Mouse (Mus musculus) lung, embryonic 14.5 days (tissue): ENCODE measurements around the gene Saxo1. TPM values are rescaled to one million over a fixed set of nuclear protein-coding genes. Genes with fewer than 3 reads are reported as not detected.
A peak's percentile ranks its signal among the peaks of the same experiment; 100 is the strongest.

Source experiments
- ATAC-seq: fragments of 200-750 bp; cut with Nextera tagmentation; 2 replicates; pipeline ENCODE4 v1.8.0; 2017; ENCODE audit warnings: mild to moderate bottlenecking, moderate TSS enrichment, moderate library complexity; ENCODE audit not compliant: insufficient read depth
- DNase-seq: peaks from one replicate; pipeline ENCODE4 v3.0.0-alpha.2; 2015
- H3K27ac ChIP-seq: fragments of 300-500 bp; sonication (generic); 2 replicates; pipeline ENCODE4 v1.5.1; 2014; ENCODE audit warnings: low read depth, mild to moderate bottlenecking, moderate library complexity
- H3K27me3 ChIP-seq: fragments of 300-500 bp; sonication (generic); 2 replicates; pipeline ENCODE4 v1.6.1; 2014; ENCODE audit warnings: low read length, control low read depth; ENCODE audit not compliant: insufficient read depth
- H3K36me3 ChIP-seq: fragments of 300-500 bp; sonication (generic); 2 replicates; pipeline ENCODE4 v1.6.1; 2014; ENCODE audit warnings: control low read depth; ENCODE audit not compliant: insufficient read depth
- H3K4me1 ChIP-seq: fragments of 300-500 bp; sonication (generic); 2 replicates; pipeline ENCODE4 v1.6.1; 2014; ENCODE audit warnings: antibody characterized with exemption, control low read depth; ENCODE audit not compliant: insufficient read depth
- H3K4me2 ChIP-seq: fragments of 300-500 bp; sonication (generic); 2 replicates; pipeline ENCODE4 v1.6.1; 2014; ENCODE audit warnings: mild to moderate bottlenecking
- H3K4me3 ChIP-seq: fragments of 300-500 bp; sonication (generic); 2 replicates; pipeline ENCODE4 v1.5.1; 2014; ENCODE audit warnings: low read depth, low read length
- H3K9ac ChIP-seq: fragments of 300-500 bp; sonication (generic); 2 replicates; pipeline ENCODE4 v1.6.1; 2014
- H3K9me3 ChIP-seq: fragments of 300-500 bp; sonication (generic); 2 replicates; pipeline ENCODE4 v1.6.1; 2016; ENCODE audit warnings: low read depth, low read length, control low read depth
- CTCF ChIP-seq: IDR thresholded peaks from 2 replicates; pipeline ENCODE4 v1.5.1; 2016; ENCODE audit warnings: antibody characterized with exemption, low read depth
- WGBS: fragments of 180-500 bp; shearing (Covaris S2); extraction: QIAGEN DNeasy Blood & Tissue Kit; methylation state at CpG from one replicate; pipeline ENCODE4 v1.1.7; 2014; 5-methylcytosine and 5-hydroxymethylcytosine counted together
- polyA plus RNA-seq: library from polyadenylated mRNA; unstranded; fragments of >200 nt; fragmentation: Nextera tagmentation; extraction: Ambion mirVana; gene quantifications from 2 replicates; pipeline ENCODE4 v1.2.1, GENCODE M21; 2014

Saxo1 gene
- polyA plus RNA-seq, 1 experiment from 2014 or later = not detected

DNA sequence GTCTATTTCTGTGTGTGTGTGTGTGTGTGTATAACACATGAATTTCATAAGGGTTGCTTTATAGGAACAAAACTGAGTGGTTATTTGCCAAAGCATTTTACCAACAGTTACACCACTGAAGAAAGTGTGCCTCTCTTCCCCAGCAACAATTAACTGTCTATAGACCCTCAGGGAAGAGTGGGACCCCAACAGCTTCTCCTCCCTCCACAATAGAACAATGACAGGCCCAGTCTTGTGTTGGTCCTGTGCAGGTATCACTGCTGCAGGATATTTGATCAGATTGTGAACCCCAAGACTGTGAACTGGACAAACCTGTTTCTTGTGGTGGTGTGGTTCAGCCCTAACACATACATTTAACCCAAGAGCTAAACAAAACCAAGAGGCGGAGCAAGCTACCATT lies 58.6 kb downstream of the Saxo1 start:
- no peak for DNase-seq
- no peak overlapping the region for H3K4me2 ChIP-seq

DNA sequence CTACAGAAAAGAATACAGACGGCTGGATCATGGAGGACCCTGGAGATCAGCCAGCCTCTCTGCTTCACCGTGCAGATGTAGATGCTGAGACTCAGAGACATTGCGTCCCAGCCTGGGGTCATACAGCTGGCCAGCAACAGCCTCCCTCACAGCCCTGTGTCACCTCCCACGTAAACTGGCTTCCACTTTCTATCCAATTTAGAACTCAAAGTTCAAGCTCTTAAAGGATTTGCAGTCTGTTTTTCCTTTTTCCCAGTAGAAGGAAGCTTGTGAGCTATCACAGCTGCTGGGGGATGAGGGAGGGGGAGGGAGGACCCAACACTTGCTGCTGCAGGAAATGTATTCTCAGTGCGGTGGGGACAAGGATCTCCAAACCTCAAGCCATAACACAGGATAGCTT lies 59.4 kb downstream of the Saxo1 start:
- 37% methylated on average over 5 of the region's 5 CpGs for WGBS
- Histone ChIP-seq H3K27ac (no peak overlapping the region), H3K4me2 (no peak overlapping the region), H3K4me1 (no peaks in the 10 kb centered on the region), H3K4me3 (no peak overlapping the region), H3K9me3 (no peaks in the 10 kb centered on the region), H3K27me3 (no peaks in the 10 kb centered on the region), H3K9ac (no peak overlapping the region), H3K36me3 (no peaks in the 10 kb centered on the region)
- TF ChIP-seq CTCF = no peak
- ATAC-seq = peak; percentile 95
- DNase-seq = peak; percentile 81

More for the DNA sequence above, 58.6 kb downstream of the Saxo1 start:
- no peaks in the 10 kb centered on the region for H3K4me1 ChIP-seq
- H3K27me3 ChIP-seq = no peaks in the 10 kb centered on the region
- H3K27ac ChIP-seq = no peak overlapping the region
- ATAC-seq = no peak
- no peak for TF ChIP-seq CTCF
- H3K4me3 ChIP-seq = no peak overlapping the region
- H3K9me3 ChIP-seq = no peaks in the 10 kb centered on the region
- 95% methylated on average over 1 of the region's 1 CpGs for WGBS
- no peak overlapping the region for H3K9ac ChIP-seq
- no peaks in the 10 kb centered on the region for H3K36me3 ChIP-seq

DNA sequence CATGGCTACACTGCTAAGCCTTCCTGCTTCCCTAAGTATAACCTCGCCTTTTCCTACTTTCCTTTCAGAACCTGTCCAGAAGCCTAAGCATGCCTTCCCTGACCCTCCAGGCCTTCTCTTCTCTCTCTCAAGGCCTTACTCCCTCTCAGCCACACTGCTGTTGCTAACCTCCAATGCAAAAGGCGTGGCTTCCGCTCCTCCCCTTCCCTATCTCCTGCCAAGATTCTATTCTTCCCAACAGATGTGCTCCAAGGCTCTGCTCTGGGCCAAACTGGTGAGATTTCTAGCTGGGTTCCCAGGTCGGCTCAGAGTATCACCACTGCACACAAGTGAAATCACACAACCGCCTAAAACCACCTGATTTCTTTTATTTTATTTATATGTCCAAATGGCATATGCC lies 69.0 kb downstream of the Saxo1 start:
- TF ChIP-seq CTCF = no peak
- H3K27ac ChIP-seq = no peak overlapping the region
- no peaks in the 10 kb centered on the region for H3K4me1 ChIP-seq
- H3K4me2 ChIP-seq = no peak overlapping the region
- WGBS = 74% methylated on average over 5 of the region's 5 CpGs
- no peaks in the 10 kb centered on the region for H3K27me3 ChIP-seq
- no peak overlapping the region for H3K4me3 ChIP-seq
- no peak overlapping the region for H3K9ac ChIP-seq
- H3K36me3 ChIP-seq = no peaks in the 10 kb centered on the region
- ATAC-seq (no peak; the same call in 1 of the 2 replicates), DNase-seq (peak; percentile 41)
- no peaks in the 10 kb centered on the region for H3K9me3 ChIP-seq

DNA sequence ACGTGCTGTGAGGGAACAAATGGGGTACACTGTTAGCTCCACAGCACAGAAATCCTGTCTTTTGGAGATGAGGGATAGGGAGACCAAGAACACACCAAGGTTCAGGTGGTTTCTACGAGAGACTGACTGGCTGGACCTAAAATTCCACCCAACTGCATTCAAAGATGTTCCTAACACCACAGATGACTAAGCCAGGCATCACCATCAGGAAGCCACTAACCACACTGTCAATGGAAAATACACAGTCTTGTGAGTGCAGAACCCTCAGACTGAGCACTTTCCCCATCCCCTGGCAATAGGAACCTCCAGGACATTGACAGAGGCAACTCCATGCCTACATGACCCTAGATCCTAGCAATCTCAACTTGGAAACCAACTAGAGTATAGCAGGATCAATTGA lies 71.2 kb downstream of the Saxo1 start:
- WGBS = 76% methylated on average over 2 of the region's 2 CpGs
- no peak overlapping the region for H3K27ac ChIP-seq

DNA sequence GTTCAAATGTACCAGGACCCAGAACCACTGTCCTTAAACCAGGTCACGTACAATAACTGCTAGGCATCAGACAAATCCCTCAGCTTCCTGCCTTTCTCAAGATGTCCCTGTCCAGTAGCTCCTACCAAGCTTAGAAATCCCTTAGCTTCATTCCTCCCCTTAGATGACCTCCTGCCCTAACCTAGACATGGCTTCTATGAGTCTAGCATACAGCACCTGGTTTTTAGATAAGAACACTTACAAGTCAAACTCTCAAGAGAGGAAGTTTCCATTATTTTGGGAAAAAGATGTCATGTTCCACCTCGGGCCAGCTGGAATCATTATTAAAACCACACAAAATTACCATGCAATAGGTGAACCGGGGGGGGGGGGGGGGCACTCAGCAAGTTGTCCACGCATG lies 71.6 kb downstream of the Saxo1 start:
- no peaks in the 10 kb centered on the region for H3K9me3 ChIP-seq
- no peak overlapping the region for H3K27ac ChIP-seq
- H3K27me3 ChIP-seq = no peaks in the 10 kb centered on the region
- H3K9ac ChIP-seq = no peak overlapping the region
- H3K36me3 ChIP-seq = no peaks in the 10 kb centered on the region
- ATAC-seq (no peak), DNase-seq (no peak)
- 82% methylated on average over 4 of the region's 4 CpGs for WGBS
- no peak for TF ChIP-seq CTCF
- no peaks in the 10 kb centered on the region for H3K4me1 ChIP-seq
- H3K4me3 ChIP-seq = no peak overlapping the region
- no peak overlapping the region for H3K4me2 ChIP-seq

More for the DNA sequence above, 71.2 kb downstream of the Saxo1 start:
- Histone ChIP-seq H3K4me1 (no peaks in the 10 kb centered on the region), H3K4me3 (no peak overlapping the region), H3K9ac (no peak overlapping the region), H3K27me3 (no peaks in the 10 kb centered on the region), H3K4me2 (no peak overlapping the region), H3K9me3 (no peaks in the 10 kb centered on the region), H3K36me3 (no peaks in the 10 kb centered on the region)
- DNase-seq = no peak
- TF ChIP-seq CTCF = no peak
- ATAC-seq = no peak

DNA sequence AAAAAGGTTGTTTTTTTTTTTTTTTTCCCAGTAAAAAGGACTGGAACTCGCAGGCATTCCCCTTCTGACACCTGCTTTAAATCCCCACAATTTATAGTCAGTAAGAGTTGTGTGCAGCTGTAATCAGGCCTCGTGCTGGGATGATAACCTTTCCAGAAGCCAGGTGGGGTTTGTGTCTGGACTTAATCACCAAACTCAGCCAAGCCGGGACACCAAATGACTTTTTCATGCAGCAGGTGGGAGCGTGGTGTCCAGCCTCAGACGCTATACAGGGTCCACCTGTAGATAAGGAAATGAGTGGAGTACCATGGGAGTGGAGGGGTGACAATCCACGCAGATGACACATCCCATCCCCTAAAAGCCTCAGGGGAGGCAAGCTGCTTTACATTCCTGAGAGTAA lies 73.1 kb downstream of the Saxo1 start:
- Histone ChIP-seq H3K4me1 (no peaks in the 10 kb centered on the region), H3K27me3 (no peaks in the 10 kb centered on the region), H3K9ac (no peak overlapping the region), H3K36me3 (no peaks in the 10 kb centered on the region), H3K9me3 (no peaks in the 10 kb centered on the region), H3K27ac (no peak overlapping the region), H3K4me3 (no peak overlapping the region), H3K4me2 (no peak overlapping the region)
- DNase-seq = no peak
- ATAC-seq = no peak
- no peak for TF ChIP-seq CTCF
- 51% methylated on average over 6 of the region's 6 CpGs for WGBS

DNA sequence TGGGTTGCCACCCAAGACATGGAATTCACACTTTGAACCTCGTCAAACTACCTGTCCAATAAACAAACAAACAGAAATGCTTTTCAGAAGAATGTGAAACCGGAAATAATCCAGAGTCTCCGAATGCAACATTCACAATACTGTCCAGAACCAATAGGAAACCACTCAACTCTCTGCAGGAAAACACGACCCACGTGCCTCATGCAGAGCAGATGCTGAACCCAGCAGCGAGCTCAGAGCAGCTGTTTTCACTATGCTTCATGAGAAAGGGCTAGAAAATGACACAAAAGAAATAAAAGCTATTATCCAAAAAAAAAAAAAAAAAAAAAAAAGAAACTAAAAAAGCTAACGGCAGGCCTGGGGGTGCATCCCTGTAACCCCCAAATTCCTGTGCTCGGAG lies 74.4 kb downstream of the Saxo1 start:
- Histone ChIP-seq H3K36me3 (no peaks in the 10 kb centered on the region), H3K4me1 (no peaks in the 10 kb centered on the region), H3K9me3 (no peaks in the 10 kb centered on the region), H3K27me3 (no peaks in the 10 kb centered on the region), H3K9ac (no peak overlapping the region), H3K27ac (no peak overlapping the region), H3K4me3 (no peak overlapping the region), H3K4me2 (no peak overlapping the region)
- DNase-seq = no peak
- TF ChIP-seq CTCF = no peak
- ATAC-seq = no peak
- 67% methylated on average over 8 of the region's 8 CpGs for WGBS
